Mouse (Mus musculus) left cerebral cortex, postnatal 4 days (tissue): ENCODE measurements at regions not wholly inside any gene's neighbourhood (a gene's known extent, or its start where the extent isn't known, plus 50 kb on each side); places are given as distances from the start of the nearest gene placed in this dataset.
"Not testable (repeated sequence)": the region's sequence is repeated elsewhere in the genome, so short reads cannot be mapped to it uniquely, and the experiment has no call there.

ENCODE experiments used
- DNase-seq: peaks from one replicate; pipeline ENCODE4 v3.0.0-alpha.2; 2022
- intact Hi-C: fragments of 180-260 bp; cut with DNase I; formaldehyde crosslinking; loops from one replicate; pipeline ENCODE4 v1.15.1; 2025

- peak; percentile 11 for DNase-seq
- intact Hi-C loops = no loop called here
These were observed 1299.3 kb downstream of the Zfp704 start for GRCm38 (mm10) chr3:8310379-8311128.

DNA sequence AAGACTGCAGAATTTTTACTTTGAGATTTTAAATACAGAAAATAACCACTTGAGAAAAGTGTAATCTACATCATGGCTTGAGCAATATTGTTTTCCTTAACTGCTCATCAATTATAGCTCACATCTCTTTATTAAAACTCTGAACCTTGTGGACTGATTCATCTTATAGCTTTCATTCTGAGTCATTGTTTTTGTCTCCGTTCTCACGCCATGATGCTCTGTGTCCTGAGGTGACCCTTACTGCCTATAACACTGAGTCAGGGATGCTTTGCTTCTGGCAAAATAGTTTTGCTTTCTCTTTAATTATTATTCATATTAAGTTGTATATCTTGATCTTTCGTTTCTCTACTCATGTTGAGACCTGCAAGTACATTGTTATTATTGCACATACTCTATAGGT is 1302.6 kb downstream of the Zfp704 start:
- no peak for DNase-seq
- intact Hi-C loops = no loop called here

GRCm38 (mm10) chr3:8304784-8305183 is 1305.1 kb downstream of the Zfp704 start:
- peak; percentile 10 for DNase-seq
- intact Hi-C loops = no loop called here

DNA sequence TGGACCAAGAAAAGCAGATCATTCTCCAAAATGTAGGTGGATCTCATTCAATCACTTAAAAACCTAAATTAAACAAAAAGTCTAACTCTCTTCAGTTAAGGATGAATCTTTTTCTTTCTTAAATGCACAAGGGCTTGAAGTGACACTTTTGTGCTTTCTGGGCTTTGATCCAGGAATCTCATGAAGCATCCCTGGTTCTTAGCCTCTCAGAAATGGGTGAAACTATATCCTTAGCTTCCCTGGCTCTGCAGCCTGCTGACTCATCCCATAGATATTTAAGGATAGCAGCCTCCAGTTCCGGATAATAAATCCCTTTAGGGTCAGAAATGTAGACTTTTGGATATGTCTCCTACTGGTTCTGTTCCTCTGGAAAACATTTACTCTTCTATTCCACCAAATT is 1316.8 kb downstream of the Zfp704 start:
- DNase-seq = no peak
- intact Hi-C loops = no loop called here

DNA sequence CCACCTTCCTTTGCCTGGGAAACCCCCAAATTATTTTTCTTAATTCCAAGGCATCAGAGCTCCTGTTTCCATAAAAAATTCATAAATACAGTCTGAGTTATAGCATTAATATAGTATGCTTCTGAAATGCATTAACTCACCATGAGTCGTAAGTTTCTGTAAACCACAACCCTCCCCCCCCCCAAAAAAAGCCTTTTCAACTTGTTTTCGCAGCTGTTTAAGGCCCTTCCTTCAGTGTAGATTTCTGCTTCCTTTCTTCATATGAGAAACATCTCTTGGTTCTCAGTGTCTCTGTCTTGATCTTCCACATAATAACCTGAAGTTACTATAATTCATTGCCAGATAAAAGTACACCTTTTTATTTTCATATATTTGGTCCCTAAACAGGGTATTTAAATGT is 1320.3 kb downstream of the Zfp704 start:
- intact Hi-C loops = no loop called here
- DNase-seq = no peak

GRCm38 (mm10) chr3:8288437-8288836 is 1321.4 kb downstream of the Zfp704 start:
- intact Hi-C loops = no loop called here

GRCm38 (mm10) chr3:8284655-8285428 is 1325.0 kb downstream of the Zfp704 start:
- intact Hi-C loops = no loop called here
- no peak for DNase-seq

More at GRCm38 (mm10) chr3:8288437-8288836, 1321.4 kb downstream of the Zfp704 start:
- peak; percentile 31 for DNase-seq

GRCm38 (mm10) chr3:8282411-8282810 is 1327.5 kb downstream of the Zfp704 start:
- no peak for DNase-seq
- intact Hi-C loops = no loop called here

DNA sequence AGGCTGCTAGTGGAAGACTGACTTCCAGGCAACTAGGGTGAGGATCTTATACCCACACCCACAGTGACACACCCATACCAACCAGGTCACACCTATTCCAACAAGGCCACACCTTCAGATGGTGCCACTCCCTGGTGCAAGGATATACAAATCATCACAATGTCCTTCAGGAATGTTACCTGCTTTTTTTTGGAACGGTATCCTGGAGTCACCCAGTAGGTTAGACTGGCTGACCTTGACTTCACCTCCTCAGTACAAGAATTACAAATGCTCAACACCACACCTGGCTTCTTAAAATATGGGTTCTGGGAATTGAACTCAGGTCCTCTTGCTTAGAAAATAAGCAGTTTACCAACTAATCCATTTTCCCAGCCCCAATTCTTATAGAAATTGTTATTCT is 1333.2 kb downstream of the Zfp704 start:
- no peak for DNase-seq

DNA sequence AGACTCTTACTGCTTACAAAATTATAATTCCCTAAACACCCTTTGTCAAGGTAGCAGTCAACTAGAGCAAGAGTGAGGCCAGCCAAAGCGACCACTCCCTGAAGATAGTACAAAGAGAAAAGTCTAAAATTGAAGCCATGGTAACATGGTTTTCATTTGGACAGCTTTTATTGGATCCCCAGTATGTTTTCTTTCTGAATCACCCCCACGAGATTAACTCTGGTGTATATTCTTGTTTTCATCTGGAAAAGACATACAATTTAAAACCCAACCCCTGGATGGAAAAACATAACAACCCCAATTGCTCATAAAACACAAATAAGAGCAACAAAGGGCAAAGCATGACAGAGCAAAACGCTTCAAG is 1339.0 kb downstream of the Zfp704 start:
- DNase-seq = no peak
- intact Hi-C loops = no loop called here

More for the DNA sequence above, 1333.2 kb downstream of the Zfp704 start:
- intact Hi-C loops = no loop called here

- intact Hi-C loops = no loop called here
- no peak for DNase-seq
These were observed 1339.6 kb downstream of the Zfp704 start for GRCm38 (mm10) chr3:8270009-8270934.

DNA sequence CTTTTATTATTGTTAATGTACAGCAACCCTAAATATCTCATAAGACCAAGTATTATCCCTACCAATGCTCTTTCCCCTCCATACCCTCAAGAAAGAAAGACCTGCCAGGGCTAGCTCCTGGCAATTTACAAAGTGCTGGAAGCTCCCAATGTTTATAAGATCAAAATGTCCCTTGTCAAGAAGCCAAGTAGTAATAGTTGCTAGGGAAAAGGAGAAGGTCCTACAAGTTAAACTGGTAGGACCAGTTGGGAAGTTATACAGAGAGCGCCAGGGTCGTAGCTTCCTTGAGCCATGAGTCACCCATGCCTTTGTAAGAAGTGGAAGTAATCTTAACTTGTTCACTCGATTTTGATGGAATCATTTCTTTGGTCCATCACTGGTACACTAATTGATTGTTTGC is 1344.1 kb downstream of the Zfp704 start:
- no peak for DNase-seq
- intact Hi-C loops = no loop called here

DNA sequence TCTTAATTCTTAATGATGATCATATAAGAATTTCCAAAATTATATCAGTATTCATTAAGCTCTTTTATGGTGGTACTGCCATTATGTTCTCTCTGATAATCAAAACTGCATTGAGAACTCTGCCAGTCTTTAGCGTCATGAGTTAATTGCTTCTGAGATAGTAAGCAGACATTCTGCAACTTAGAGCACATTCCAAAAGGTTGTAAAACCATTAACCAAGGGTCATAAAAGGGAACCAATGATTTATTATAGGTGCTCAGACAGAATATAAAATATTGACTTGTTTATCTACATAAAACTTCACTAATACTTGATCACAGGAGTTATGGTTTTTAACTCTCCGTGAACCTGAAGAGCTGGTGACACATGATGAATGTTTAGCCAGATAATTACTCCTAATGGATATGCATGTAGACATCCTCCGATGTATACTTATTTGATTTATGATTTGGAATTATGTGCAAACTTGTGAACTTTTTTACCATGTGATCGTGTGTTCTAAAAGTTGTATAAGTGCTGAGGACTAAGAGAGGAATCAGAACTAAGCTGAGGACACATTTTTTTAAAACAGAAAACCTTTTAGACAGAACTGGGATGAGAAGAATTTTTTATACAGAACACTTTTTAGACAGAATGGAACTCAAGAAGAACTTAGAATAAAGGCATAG is 1345.4 kb downstream of the Zfp704 start:
- no peak for DNase-seq
- intact Hi-C loops = no loop called here

DNA sequence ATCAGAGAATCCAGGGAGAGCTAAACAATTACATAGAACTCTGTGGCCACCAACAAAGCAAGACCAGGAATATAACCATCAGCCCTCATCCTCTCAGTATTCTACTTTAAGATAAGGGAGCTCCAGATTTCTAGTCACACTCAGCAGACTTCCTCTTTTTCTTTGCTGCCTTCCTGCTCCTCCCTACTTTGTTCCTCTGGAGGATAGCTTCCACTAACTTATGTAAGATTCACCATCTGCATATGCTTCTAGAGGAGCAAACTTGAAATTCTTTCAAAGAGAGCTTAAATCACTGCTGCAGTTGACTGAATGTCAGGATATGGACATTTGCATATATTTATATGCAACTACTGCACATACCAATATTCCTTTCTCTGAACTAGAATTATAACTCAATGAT is 1352.6 kb downstream of the Zfp704 start:
- intact Hi-C loops = no loop called here
- DNase-seq = no peak

DNA sequence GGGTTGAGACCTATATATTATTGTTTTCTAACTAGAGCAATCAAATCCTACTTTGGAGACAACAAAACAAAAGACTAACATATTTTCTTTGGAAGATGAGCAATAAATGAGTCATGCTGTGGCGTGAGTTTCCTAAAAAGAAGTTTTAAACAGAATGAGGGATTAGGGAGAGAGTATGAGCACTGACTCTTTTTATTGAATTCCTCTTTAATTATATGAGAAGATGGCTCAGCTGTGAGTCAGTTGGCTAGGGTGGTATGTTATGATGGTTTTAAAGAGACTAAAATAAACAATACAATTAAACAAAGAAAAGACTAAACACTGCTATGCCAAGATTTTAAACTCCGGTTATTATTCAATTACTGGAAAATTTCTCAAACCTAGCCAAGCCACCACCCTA is 1357.6 kb downstream of the Zfp704 start:
- intact Hi-C loops = no loop called here
- no peak for DNase-seq

DNA sequence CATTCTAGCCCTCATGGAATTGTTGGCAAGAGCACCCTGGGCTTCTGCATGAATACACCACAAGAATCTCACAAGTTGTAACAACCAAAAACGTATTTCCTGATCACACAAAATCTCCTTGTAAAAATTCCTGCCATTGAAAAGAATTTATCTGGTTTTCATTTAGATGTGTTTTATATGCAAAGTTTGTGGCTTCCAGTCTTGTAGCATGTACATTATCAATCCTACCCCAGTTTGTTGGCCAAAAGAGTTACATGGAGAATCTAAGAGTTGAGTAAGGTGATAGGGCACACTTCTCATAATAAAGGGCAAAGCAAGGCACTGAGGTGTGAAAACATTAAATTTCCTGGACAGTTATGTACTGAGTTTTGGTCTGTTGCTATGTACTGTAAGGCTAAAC is 1361.0 kb downstream of the Zfp704 start:
- intact Hi-C loops = no loop called here

DNA sequence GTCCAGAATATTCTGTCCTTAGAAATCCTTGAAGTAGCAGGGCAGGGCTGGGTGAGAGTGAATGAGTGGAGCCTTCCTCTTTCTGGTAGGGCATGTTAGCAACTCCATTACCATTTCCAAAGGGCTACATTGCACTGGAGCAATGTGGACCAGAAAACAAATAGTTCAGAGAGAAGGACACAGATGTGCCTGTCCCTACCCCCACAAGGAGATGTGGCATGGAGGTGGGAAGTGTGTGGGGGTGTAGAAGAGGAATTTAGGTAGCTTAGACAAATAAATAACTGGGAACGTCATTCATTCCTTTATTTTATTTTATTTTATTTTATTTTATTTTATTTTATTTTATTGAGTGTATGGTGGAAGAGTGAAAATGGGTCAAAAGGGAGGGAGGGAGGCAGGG is 1364.1 kb downstream of the Zfp704 start:
- peak; percentile 24 for DNase-seq
- intact Hi-C loops = not testable (repeated sequence)

More for the DNA sequence above, 1361.0 kb downstream of the Zfp704 start:
- DNase-seq = no peak

- intact Hi-C loops = not testable (repeated sequence)
- peak; percentile 24 for DNase-seq
These were observed 1364.6 kb downstream of the Zfp704 start for GRCm38 (mm10) chr3:8245195-8245789.

GRCm38 (mm10) chr3:8244526-8245194 is 1365.2 kb downstream of the Zfp704 start:
- intact Hi-C loops = not testable (repeated sequence)

More at GRCm38 (mm10) chr3:8244526-8245194, 1365.2 kb downstream of the Zfp704 start:
- not testable (repeated sequence) for DNase-seq
